Mouse (Mus musculus): ENCODE results near the gene Appbp2. TPM values are rescaled to one million over a fixed set of nuclear protein-coding genes. Genes with fewer than 3 reads are reported as not detected.

Appbp2 gene
- polyA plus RNA-seq, 1 experiment = 43.0 TPM

- Histone ChIP-seq H3K4me1 (ENCODE audit: control insufficient read depth, insufficient read depth, low read length) (no peaks in the 10 kb centered on the region), H3K4me3 (replicated peaks; ENCODE audit: insufficient read depth, low read depth, low read length) (no peak overlapping the region), H3K27me3 (ENCODE audit: control insufficient read depth, insufficient read depth, low read length) (no peaks in the 10 kb centered on the region), H3K27ac (ENCODE audit: insufficient read depth, low read length) (no peak overlapping the region)
- DNase-seq = no peak
- TF ChIP-seq CTCF (IDR thresholded peaks at IDR 0.05; ENCODE audit: borderline replicate concordance, insufficient read depth, low read depth, low read length) = no peak
- TF ChIP-seq POLR2A (IDR thresholded peaks at IDR 0.05; ENCODE audit: borderline replicate concordance, insufficient read depth, low read length) = no peak
- WGBS = 87% methylated on average over 2 of the region's 2 CpGs
Observed at GRCm38 (mm10) chr11:85152256-85152930, 82.5 kb downstream of the Appbp2 start.

- Histone ChIP-seq H3K27ac (ENCODE audit: insufficient read depth, low read length) (peak within 1 kb of the TSS; percentile 83), H3K27me3 (ENCODE audit: control insufficient read depth, insufficient read depth, low read length) (no peaks in the 10 kb centered on the region), H3K4me3 (replicated peaks; ENCODE audit: insufficient read depth, low read depth, low read length) (peak within 1 kb of the TSS; percentile 97), H3K4me1 (ENCODE audit: control insufficient read depth, insufficient read depth, low read length) (no peaks in the 10 kb centered on the region)
- 1% methylated on average over 90 of the region's 94 CpGs for WGBS
- peak; percentile 97 to 98 for DNase-seq
- TF ChIP-seq POLR2A (IDR thresholded peaks at IDR 0.05; ENCODE audit: borderline replicate concordance, insufficient read depth, low read length) (peak; percentile 89), CTCF (IDR thresholded peaks at IDR 0.05; ENCODE audit: borderline replicate concordance, insufficient read depth, low read depth, low read length) (no peak)
Observed at GRCm38 (mm10) chr11:85139581-85140540, 95.1 kb downstream of the Appbp2 start, which contains the start of gene Usp32. Gene Usp32 (minus strand): TSS chr11:85140161.

GRCm38 (mm10) chr11:85138776-85139474 is 96.0 kb downstream of the Appbp2 start:
- Histone ChIP-seq H3K4me3 (replicated peaks; ENCODE audit: insufficient read depth, low read depth, low read length) (peak overlapping the region; percentile 97), H3K27me3 (ENCODE audit: control insufficient read depth, insufficient read depth, low read length) (no peaks in the 10 kb centered on the region), H3K27ac (ENCODE audit: insufficient read depth, low read length) (peak overlapping the region; percentile 18; the same call in 1 of the 2 replicates), H3K4me1 (ENCODE audit: control insufficient read depth, insufficient read depth, low read length) (no peaks in the 10 kb centered on the region)
- TF ChIP-seq POLR2A (IDR thresholded peaks at IDR 0.05; ENCODE audit: borderline replicate concordance, insufficient read depth, low read length) (no peak), CTCF (IDR thresholded peaks at IDR 0.05; ENCODE audit: borderline replicate concordance, insufficient read depth, low read depth, low read length) (no peak)
- under 1% methylated on average over 17 of the region's 17 CpGs for WGBS
- DNase-seq = peak; percentile 30 to 32

Other genes starting within 250 kb of the Appbp2 start
- 41.4 and 44.4 TPM in 2 replicates for gene Usp32, start 95.0 kb downstream of the Appbp2 start, polyA plus RNA-seq (2012; rRNA removed)
- 0.24 TPM in 1 of 2 replicates, not detected in the other for gene 1700125H20Rik, start 64.7 kb downstream of the Appbp2 start, polyA plus RNA-seq (2012; rRNA removed)
- 31.2 and 35.8 TPM in 2 replicates for gene Ppm1d, start 76.1 kb upstream of the Appbp2 start, polyA plus RNA-seq (2012; rRNA removed)
- gene Bcas3, start 118.0 kb upstream of the Appbp2 start, polyA plus RNA-seq (2012; rRNA removed) = 42.8 and 44.4 TPM in 2 replicates